Mouse (Mus musculus): ENCODE measurements around the gene Gm14419. TPM values are rescaled to one million over a fixed set of nuclear protein-coding genes. Genes with fewer than 3 reads are reported as not detected.

Gene Gm14419
- 1 to 10 TPM; 1.5 to 2.9 TPM for total RNA-seq (2023)

GRCm38 (mm10) chr2:177000656-177001055 is at the start of gene Gm14419:
Gene Gm14419, plus strand, starts transcription at chr2:177000956.

Other genes with a start within 250 kb of the Gm14419 start
- gene Gm14295, start 202.3 kb upstream of the Gm14419 start, total RNA-seq (2023) = under 1 TPM; 0.22 to 0.62 TPM
- gene Gm14408, start 169.8 kb upstream of the Gm14419 start, total RNA-seq (2023) = not detected
- under 1 TPM; 0.27 to 0.35 TPM for gene Gm14296, start 73.1 kb upstream of the Gm14419 start, total RNA-seq (2023)
- not detected for gene Gm14401, start 73.4 kb downstream of the Gm14419 start, total RNA-seq (2023)
- 1 to 10 TPM; 2.3 to 3.6 TPM for gene Gm14410, start 205.5 kb downstream of the Gm14419 start, total RNA-seq (2023)